Mouse (Mus musculus): ENCODE results near the gene Kif2b.

Gene Kif2b

GRCm38 (mm10) chr11:91577317-91577716, at the start of gene Kif2b:
Gene Kif2b (minus strand): TSS chr11:91577558.
- H3K4me3 ChIP-seq (replicated peaks; ENCODE audit: low read length) = no peak within 1 kb of the TSS
- peaks cover 7% of the 10 kb centered on the region for H3K4me1 ChIP-seq (replicated peaks; ENCODE audit: low read depth, low read length)
- H3K36me3 ChIP-seq (ENCODE audit: insufficient read depth, low read length) = no peaks in the 10 kb centered on the region
- H3K27me3 ChIP-seq (ENCODE audit: insufficient read depth, low read length) = no peaks in the 10 kb centered on the region
- TF ChIP-seq NANOG (IDR thresholded peaks at IDR 0.05; ENCODE audit: borderline replicate concordance, low read length) = no peak
- no peak for TF ChIP-seq CTCF (conservative IDR thresholded peaks at IDR 0.05; ENCODE audit: low read length)
- TF ChIP-seq POU5F1 (IDR thresholded peaks at IDR 0.05; ENCODE audit: borderline replicate concordance, low read length) = no peak
- H3K9me3 ChIP-seq (ENCODE audit: low read length) = peaks cover 5% of the 10 kb centered on the region

GRCm38 (mm10) chr11:91593088-91593487, 15.7 kb upstream of the Kif2b start:
- Histone ChIP-seq H3K4me1 (replicated peaks; ENCODE audit: low read depth, low read length) (no peaks in the 10 kb centered on the region), H3K36me3 (ENCODE audit: insufficient read depth, low read length) (no peaks in the 10 kb centered on the region), H3K4me3 (replicated peaks; ENCODE audit: low read length) (no peak overlapping the region), H3K27me3 (ENCODE audit: insufficient read depth, low read length) (no peaks in the 10 kb centered on the region), H3K9me3 (ENCODE audit: low read length) (no peaks in the 10 kb centered on the region)
- TF ChIP-seq CTCF (conservative IDR thresholded peaks at IDR 0.05; ENCODE audit: low read length) = no peak
- TF ChIP-seq NANOG (IDR thresholded peaks at IDR 0.05; ENCODE audit: borderline replicate concordance, low read length) = no peak
- TF ChIP-seq POU5F1 (IDR thresholded peaks at IDR 0.05; ENCODE audit: borderline replicate concordance, low read length) = no peak

DNA sequence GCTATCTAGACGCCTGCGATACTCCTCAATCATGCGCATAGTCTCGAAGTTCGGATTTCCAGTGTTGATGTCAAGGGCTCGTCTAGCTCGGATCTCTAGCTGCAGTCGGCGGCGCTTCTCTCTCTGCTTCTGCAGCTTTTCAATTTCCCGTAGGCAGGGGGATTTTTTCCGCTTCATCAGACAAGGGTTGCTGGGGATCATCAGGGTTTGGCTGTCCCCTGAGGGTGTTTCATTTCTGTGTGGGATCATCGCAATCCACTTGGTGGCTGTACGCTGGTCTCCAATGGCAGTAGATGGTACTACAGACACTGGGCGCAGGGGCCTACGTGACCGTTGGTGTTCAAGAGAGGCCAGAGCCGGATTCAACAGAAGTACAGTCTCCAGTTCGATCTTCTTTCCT, 502 bp downstream of the Kif2b start:
- Histone ChIP-seq H3K27me3 (ENCODE audit: insufficient read depth, low read length) (no peaks in the 10 kb centered on the region), H3K9me3 (ENCODE audit: low read length) (peaks cover 5% of the 10 kb centered on the region), H3K4me3 (replicated peaks; ENCODE audit: low read length) (no peak overlapping the region), H3K4me1 (replicated peaks; ENCODE audit: low read depth, low read length) (peaks cover 7% of the 10 kb centered on the region), H3K36me3 (ENCODE audit: insufficient read depth, low read length) (no peaks in the 10 kb centered on the region)
- no peak for TF ChIP-seq NANOG (IDR thresholded peaks at IDR 0.05; ENCODE audit: borderline replicate concordance, low read length)
- TF ChIP-seq CTCF (conservative IDR thresholded peaks at IDR 0.05; ENCODE audit: low read length) = no peak
- no peak for TF ChIP-seq POU5F1 (IDR thresholded peaks at IDR 0.05; ENCODE audit: borderline replicate concordance, low read length)

GRCm38 (mm10) chr11:91575406-91575805, 2.0 kb downstream of the Kif2b start:
- no peaks in the 10 kb centered on the region for H3K27me3 ChIP-seq (ENCODE audit: insufficient read depth, low read length)
- H3K4me1 ChIP-seq (replicated peaks; ENCODE audit: low read depth, low read length) = peaks cover 7% of the 10 kb centered on the region
- peaks cover 5% of the 10 kb centered on the region for H3K9me3 ChIP-seq (ENCODE audit: low read length)
- H3K4me3 ChIP-seq (replicated peaks; ENCODE audit: low read length) = no peak overlapping the region
- H3K36me3 ChIP-seq (ENCODE audit: insufficient read depth, low read length) = no peaks in the 10 kb centered on the region
- no peak for TF ChIP-seq CTCF (conservative IDR thresholded peaks at IDR 0.05; ENCODE audit: low read length)
- TF ChIP-seq POU5F1 (IDR thresholded peaks at IDR 0.05; ENCODE audit: borderline replicate concordance, low read length) = no peak
- no peak for TF ChIP-seq NANOG (IDR thresholded peaks at IDR 0.05; ENCODE audit: borderline replicate concordance, low read length)

GRCm38 (mm10) chr11:91574477-91574876, 2.9 kb downstream of the Kif2b start:
- Histone ChIP-seq H3K36me3 (ENCODE audit: insufficient read depth, low read length) (no peaks in the 10 kb centered on the region), H3K4me1 (replicated peaks; ENCODE audit: low read depth, low read length) (peaks cover 7% of the 10 kb centered on the region), H3K27me3 (ENCODE audit: insufficient read depth, low read length) (no peaks in the 10 kb centered on the region), H3K4me3 (replicated peaks; ENCODE audit: low read length) (no peak overlapping the region), H3K9me3 (ENCODE audit: low read length) (peaks cover 5% of the 10 kb centered on the region)
- TF ChIP-seq NANOG (IDR thresholded peaks at IDR 0.05; ENCODE audit: borderline replicate concordance, low read length) (no peak), POU5F1 (IDR thresholded peaks at IDR 0.05; ENCODE audit: borderline replicate concordance, low read length) (no peak), CTCF (conservative IDR thresholded peaks at IDR 0.05; ENCODE audit: low read length) (no peak)

DNA sequence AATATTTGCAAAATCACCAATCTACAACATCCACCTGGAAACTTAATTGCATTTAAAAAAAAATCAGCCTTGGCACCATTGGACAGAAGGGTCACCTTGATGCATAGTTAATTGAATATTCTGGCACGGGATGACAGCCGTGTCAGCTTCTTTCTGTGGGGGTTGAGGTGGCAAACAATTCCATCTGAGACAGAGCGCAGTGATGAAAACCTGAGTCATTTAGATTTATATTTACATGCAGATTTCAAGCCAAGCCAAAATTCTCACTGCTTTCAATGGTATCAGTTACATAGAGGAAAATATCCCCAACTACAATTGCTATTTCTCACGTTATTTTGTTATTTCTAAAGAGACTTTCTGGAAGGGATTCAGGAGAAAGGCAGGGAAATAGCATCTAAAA, 46.6 kb downstream of the Kif2b start:
- TF ChIP-seq NANOG (IDR thresholded peaks at IDR 0.05; ENCODE audit: borderline replicate concordance, low read length) (no peak), CTCF (conservative IDR thresholded peaks at IDR 0.05; ENCODE audit: low read length) (no peak), POU5F1 (IDR thresholded peaks at IDR 0.05; ENCODE audit: borderline replicate concordance, low read length) (no peak)
- Histone ChIP-seq H3K4me3 (replicated peaks; ENCODE audit: low read length) (no peak overlapping the region), H3K36me3 (ENCODE audit: insufficient read depth, low read length) (no peaks in the 10 kb centered on the region), H3K4me1 (replicated peaks; ENCODE audit: low read depth, low read length) (no peaks in the 10 kb centered on the region), H3K27me3 (ENCODE audit: insufficient read depth, low read length) (no peaks in the 10 kb centered on the region), H3K9me3 (ENCODE audit: low read length) (no peaks in the 10 kb centered on the region)

Measured in E14TG2a.4 (cell line).